Mouse (Mus musculus): ENCODE measurements around the gene Irgm1. TPM values are rescaled to one million over a fixed set of nuclear protein-coding genes. Genes with fewer than 3 reads are reported as not detected.

Gene Irgm1
- polyA plus RNA-seq, 1 experiment from 2014 or later, result 16.2 TPM

GRCm38 (mm10) chr11:48816281-48816781 lies 55.2 kb downstream of the Irgm1 start:
- Histone ChIP-seq H3K9ac (ENCODE audit: low read length) (peak overlapping the region; percentile 86), H3K4me1 (replicated peaks; ENCODE audit: control insufficient read depth, insufficient read depth, low read length) (peaks cover 8% of the 10 kb centered on the region), H3K27ac (ENCODE audit: low read depth) (peak overlapping the region; percentile 95), H3K36me3 (ENCODE audit: control insufficient read depth, insufficient read depth, low read length) (peaks cover 37% of the 10 kb centered on the region), H3K9me3 (ENCODE audit: control insufficient read depth, low read length) (no peaks in the 10 kb centered on the region), H3K27me3 (replicated peaks; ENCODE audit: control insufficient read depth, insufficient read depth, low read length) (no peaks in the 10 kb centered on the region), H3K4me3 (ENCODE audit: low read depth, low read length) (peak overlapping the region; percentile 80), H3K4me2 (ENCODE audit: low read length) (peak overlapping the region; percentile 85)
- DNase-seq (ENCODE audit: low spot score), result peak; percentile 73
- ATAC-seq (replicated peaks; ENCODE audit: low FRiP score, low TSS enrichment, low read depth), result peak; percentile 50
- 3% methylated on average over 23 of the region's 23 CpGs for WGBS

GRCm38 (mm10) chr11:48815851-48816250 lies 55.6 kb downstream of the Irgm1 start:
- peak overlapping the region; percentile 86 for H3K9ac ChIP-seq (ENCODE audit: low read length)
- H3K4me2 ChIP-seq (ENCODE audit: low read length), result peak overlapping the region; percentile 85
- H3K4me3 ChIP-seq (ENCODE audit: low read depth, low read length), result peak overlapping the region; percentile 80
- H3K4me1 ChIP-seq (replicated peaks; ENCODE audit: control insufficient read depth, insufficient read depth, low read length), result peaks cover 8% of the 10 kb centered on the region
- 69% methylated on average over 16 of the region's 16 CpGs for WGBS
- H3K9me3 ChIP-seq (ENCODE audit: control insufficient read depth, low read length), result no peaks in the 10 kb centered on the region
- DNase-seq (ENCODE audit: low spot score) (no peak), ATAC-seq (replicated peaks; ENCODE audit: low FRiP score, low TSS enrichment, low read depth) (no peak)
- no peak overlapping the region for H3K27ac ChIP-seq (ENCODE audit: low read depth)
- H3K36me3 ChIP-seq (ENCODE audit: control insufficient read depth, insufficient read depth, low read length), result peaks cover 42% of the 10 kb centered on the region
- H3K27me3 ChIP-seq (replicated peaks; ENCODE audit: control insufficient read depth, insufficient read depth, low read length), result no peaks in the 10 kb centered on the region

DNA sequence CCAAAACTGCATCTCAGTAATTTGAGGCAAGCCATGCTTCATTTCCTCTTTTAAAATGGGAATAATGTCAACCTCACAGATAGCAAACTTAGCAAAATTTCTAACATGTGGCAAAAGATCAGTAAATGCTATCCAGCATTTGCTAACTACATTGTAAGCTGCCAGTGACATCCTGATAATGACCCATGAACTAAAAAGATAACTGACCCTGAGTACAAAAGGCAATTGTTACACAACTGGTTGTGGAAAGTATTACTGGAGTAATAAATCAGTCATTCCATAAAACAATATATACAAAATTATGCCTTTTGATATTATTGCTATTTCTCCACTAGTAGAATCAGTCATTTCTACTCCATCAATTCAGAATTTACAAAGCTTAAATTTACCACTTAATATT lies 57.7 kb downstream of the Irgm1 start:
- no peaks in the 10 kb centered on the region for H3K9me3 ChIP-seq (ENCODE audit: control insufficient read depth, low read length)
- H3K4me2 ChIP-seq (ENCODE audit: low read length), result no peak overlapping the region
- ATAC-seq (replicated peaks; ENCODE audit: low FRiP score, low TSS enrichment, low read depth), result no peak
- peaks cover 60% of the 10 kb centered on the region for H3K36me3 ChIP-seq (ENCODE audit: control insufficient read depth, insufficient read depth, low read length)
- DNase-seq (ENCODE audit: low spot score), result no peak
- no peaks in the 10 kb centered on the region for H3K27me3 ChIP-seq (replicated peaks; ENCODE audit: control insufficient read depth, insufficient read depth, low read length)
- no peak overlapping the region for H3K27ac ChIP-seq (ENCODE audit: low read depth)
- H3K4me3 ChIP-seq (ENCODE audit: low read depth, low read length), result no peak overlapping the region
- H3K4me1 ChIP-seq (replicated peaks; ENCODE audit: control insufficient read depth, insufficient read depth, low read length), result peaks cover 8% of the 10 kb centered on the region
- no peak overlapping the region for H3K9ac ChIP-seq (ENCODE audit: low read length)

Other genes with a start within 250 kb of the Irgm1 start
- gene Rack1, start 71.4 kb downstream of the Irgm1 start, polyA plus RNA-seq (2014; fragmentation: Nextera tagmentation; extraction: Ambion mirVana), result 1,049 and 1,145 TPM in 2 replicates
- gene Trim41, start 54.3 kb downstream of the Irgm1 start, polyA plus RNA-seq (2014; fragmentation: Nextera tagmentation; extraction: Ambion mirVana), result 5.0 and 6.2 TPM in 2 replicates
- 1.4 and 1.5 TPM in 2 replicates for gene Trim7, start 45.5 kb downstream of the Irgm1 start, polyA plus RNA-seq (2014; fragmentation: Nextera tagmentation; extraction: Ambion mirVana)
- 3.9 and 4.1 TPM in 2 replicates for gene Gm12184, start 45.0 kb downstream of the Irgm1 start, polyA plus RNA-seq (2014; fragmentation: Nextera tagmentation; extraction: Ambion mirVana)
- 0.12 and 0.30 TPM in 2 replicates for gene Gm5431, start 30.5 kb upstream of the Irgm1 start, polyA plus RNA-seq (2014; fragmentation: Nextera tagmentation; extraction: Ambion mirVana)
- gene Psme2b, start 74.5 kb upstream of the Irgm1 start, polyA plus RNA-seq (2014; fragmentation: Nextera tagmentation; extraction: Ambion mirVana), result 3.0 and 3.2 TPM in 2 replicates
- gene Olfr56, start 107.2 kb upstream of the Irgm1 start, polyA plus RNA-seq (2014; fragmentation: Nextera tagmentation; extraction: Ambion mirVana), result not detected in 2 replicates
- 0.58 and 0.62 TPM in 2 replicates for gene 9930111J21Rik1, start 107.7 kb upstream of the Irgm1 start, polyA plus RNA-seq (2014; fragmentation: Nextera tagmentation; extraction: Ambion mirVana)
- gene Gm12185, start 120.5 kb upstream of the Irgm1 start, polyA plus RNA-seq (2014; fragmentation: Nextera tagmentation; extraction: Ambion mirVana), result 0.07 TPM in 1 of 2 replicates, not detected in the other
- gene Tgtp1, start 122.5 kb upstream of the Irgm1 start, polyA plus RNA-seq (2014; fragmentation: Nextera tagmentation; extraction: Ambion mirVana), result 2.5 and 3.6 TPM in 2 replicates
- gene 9930111J21Rik2, start 179.6 kb upstream of the Irgm1 start, polyA plus RNA-seq (2014; fragmentation: Nextera tagmentation; extraction: Ambion mirVana), result 0.45 and 0.50 TPM in 2 replicates
- 0.27 and 1.2 TPM in 2 replicates for gene Tgtp2, start 192.5 kb upstream of the Irgm1 start, polyA plus RNA-seq (2014; fragmentation: Nextera tagmentation; extraction: Ambion mirVana)
- 2.1 and 3.4 TPM in 2 replicates for gene Ifi47, start 204.9 kb upstream of the Irgm1 start, polyA plus RNA-seq (2014; fragmentation: Nextera tagmentation; extraction: Ambion mirVana)
- not detected in 2 replicates for gene Olfr1396, start 243.2 kb upstream of the Irgm1 start, polyA plus RNA-seq (2014; fragmentation: Nextera tagmentation; extraction: Ambion mirVana)

Measured in intestine, embryonic 14.5 days (tissue).